Mouse (Mus musculus) adrenal gland, postnatal 36 days (tissue): Measurements from ENCODE around the gene Olfr122. TPM values are rescaled to one million over a fixed set of nuclear protein-coding genes. Genes with fewer than 3 reads are reported as not detected.

Experiments
- DNase-seq, 2 experiments: peaks; one replicate each; pipeline ENCODE4 v3.0.0; 2021; ENCODE audit warnings: mixed read lengths in 1 of 2
- long read RNA-seq, 2 experiments: library from polyadenylated mRNA; stranded (forward); transcript quantifications; one replicate each; pipeline ENCODE4 v2.0.0; 2021; ENCODE audit warnings: borderline sequencing depth in 2 of 2
- total RNA-seq, 2 experiments: library from RNA; stranded (reverse); gene quantifications; 2 replicates each; pipeline ENCODE4 v1.2.3; 2021

The Olfr122 gene
- not detected for total RNA-seq
- long read RNA-seq, experiment 1 = 0 reads
- long read RNA-seq, experiment 2 = 0 reads

GRCm38 (mm10) chr17:37768307-37768706 lies at the start of gene Olfr122:
Gene Olfr122 (plus strand): TSS chr17:37768607.
- DNase-seq = no peak

GRCm38 (mm10) chr17:37721508-37721907 lies 46.9 kb upstream of the Olfr122 start, which contains the start of gene Olfr120:
Gene Olfr120 (plus strand): TSS chr17:37721808.
- DNase-seq = no peak

- DNase-seq = no peak
Measured at GRCm38 (mm10) chr17:37738070-37738469, 30.3 kb upstream of the Olfr122 start.

GRCm38 (mm10) chr17:37793229-37793628 lies 24.8 kb downstream of the Olfr122 start, which contains the start of gene Olfr123:
Gene Olfr123 (plus strand): TSS chr17:37793529.
- DNase-seq = no peak

- no peak for DNase-seq
Measured at GRCm38 (mm10) chr17:37799588-37799987, 31.2 kb downstream of the Olfr122 start, which contains the start of gene Olfr124. Gene Olfr124 (plus strand): TSS chr17:37799888.

Other genes starting within 250 kb of the Olfr122 start
- not detected for gene Olfr112, start 199.2 kb upstream of the Olfr122 start, total RNA-seq
- not detected for gene Olfr113, start 190.9 kb upstream of the Olfr122 start, total RNA-seq
- gene Olfr114, start 175.9 kb upstream of the Olfr122 start, total RNA-seq = not detected
- gene Olfr115, start 141.5 kb upstream of the Olfr122 start, total RNA-seq = not detected
- gene Olfr116, start 141.4 kb upstream of the Olfr122 start, total RNA-seq = not detected
- gene Olfr117, start 104.8 kb upstream of the Olfr122 start, total RNA-seq = not detected
- gene Olfr118, start 101.6 kb upstream of the Olfr122 start, total RNA-seq = not detected
- gene Olfr119, start 72.0 kb upstream of the Olfr122 start, total RNA-seq = not detected
- gene Olfr120, start 46.8 kb upstream of the Olfr122 start, total RNA-seq = not detected
- not detected for gene Olfr121, start 19.8 kb upstream of the Olfr122 start, total RNA-seq
- gene Olfr123, start 24.9 kb downstream of the Olfr122 start, total RNA-seq = not detected
- not detected for gene Olfr124, start 31.3 kb downstream of the Olfr122 start, total RNA-seq
- not detected for gene Olfr125, start 64.3 kb downstream of the Olfr122 start, total RNA-seq
- not detected for gene Olfr126, start 78.9 kb downstream of the Olfr122 start, total RNA-seq
- gene Olfr127, start 131.8 kb downstream of the Olfr122 start, total RNA-seq = not detected
- gene Olfr128, start 151.9 kb downstream of the Olfr122 start, total RNA-seq = not detected
- not detected for gene Olfr761, start 184.5 kb downstream of the Olfr122 start, total RNA-seq